Mouse (Mus musculus) heart, embryonic 10.5 days (tissue): Measurements from ENCODE around the gene Lmnb2. TPM values are rescaled to one million over a fixed set of nuclear protein-coding genes. Genes with fewer than 3 reads are reported as not detected.

Source experiments
- DNase-seq: peaks from one replicate; pipeline ENCODE4 v3.0.0-alpha.2; 2017; ENCODE audit warnings: low spot score
- H3K27ac ChIP-seq: fragments of 300-500 bp; sonication (generic); 2 replicates; pipeline ENCODE4 v1.5.1; 2016; ENCODE audit warnings: mild to moderate bottlenecking
- H3K27me3 ChIP-seq: fragments of 300-500 bp; sonication (generic); 2 replicates; pipeline ENCODE4 v1.6.1; 2016; ENCODE audit warnings: mild to moderate bottlenecking; ENCODE audit not compliant: poor library complexity, insufficient read depth, severe bottlenecking
- H3K36me3 ChIP-seq: fragments of 300-500 bp; sonication (generic); 2 replicates; pipeline ENCODE4 v1.6.1; 2016; ENCODE audit warnings: mild to moderate bottlenecking, moderate library complexity
- H3K4me1 ChIP-seq: fragments of 300-500 bp; sonication (generic); 2 replicates; pipeline ENCODE4 v1.6.1; 2016; ENCODE audit warnings: mild to moderate bottlenecking
- H3K4me3 ChIP-seq: fragments of 300-500 bp; sonication (generic); 2 replicates; pipeline ENCODE4 v1.5.1; 2016; ENCODE audit warnings: mild to moderate bottlenecking, moderate library complexity
- H3K9me3 ChIP-seq: fragments of 300-500 bp; sonication (generic); 2 replicates; pipeline ENCODE4 v1.6.1; 2016; ENCODE audit warnings: mild to moderate bottlenecking, moderate library complexity
- WGBS: fragments of 180-500 bp; shearing (Covaris S2); methylation state at CpG from one replicate; pipeline ENCODE4 v1.1.7; 2016; 5-methylcytosine and 5-hydroxymethylcytosine counted together
- polyA plus RNA-seq: library from polyadenylated mRNA; unstranded; fragments of >200 nt; fragmentation: Nextera tagmentation; extraction: Ambion mirVana; gene quantifications from 2 replicates; pipeline ENCODE4 v1.2.1, GENCODE M21; 2016

Gene Lmnb2
- polyA plus RNA-seq, 1 experiment from 2014 or later = 47.3 TPM

DNA sequence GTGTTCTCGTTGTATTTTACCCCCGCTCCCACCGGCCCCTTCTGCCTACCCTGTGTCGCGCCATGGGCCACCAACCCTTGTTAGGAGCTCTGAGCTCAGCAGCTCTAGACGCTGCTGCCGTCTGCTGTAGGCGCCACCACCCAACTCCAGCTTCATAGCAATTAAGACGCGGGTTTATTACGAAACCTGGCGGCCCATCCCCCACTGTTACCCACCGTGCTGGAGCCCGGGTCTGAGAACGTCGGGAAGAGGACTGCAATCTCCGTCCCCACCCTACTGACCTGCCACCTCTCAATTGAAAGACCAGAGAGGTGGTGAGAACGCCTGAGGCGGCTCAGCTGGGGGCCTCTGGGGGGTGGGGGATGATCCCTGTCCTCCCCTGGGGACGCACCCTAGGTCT lies 14.2 kb upstream of the Lmnb2 start:
- H3K4me3 ChIP-seq = peak overlapping the region; percentile 74
- H3K27ac ChIP-seq = peak overlapping the region; percentile 84
- H3K9me3 ChIP-seq = no peaks in the 10 kb centered on the region
- H3K27me3 ChIP-seq = peaks cover 66% of the 10 kb centered on the region
- WGBS = under 1% methylated on average over 20 of the region's 20 CpGs
- H3K4me1 ChIP-seq = peaks cover 82% of the 10 kb centered on the region
- no peaks in the 10 kb centered on the region for H3K36me3 ChIP-seq
- DNase-seq = no peak

GRCm38 (mm10) chr10:80931695-80932094 lies 13.7 kb upstream of the Lmnb2 start:
- Histone ChIP-seq H3K27me3 (peaks cover 61% of the 10 kb centered on the region), H3K27ac (peak overlapping the region; percentile 84), H3K4me1 (peaks cover 81% of the 10 kb centered on the region), H3K9me3 (no peaks in the 10 kb centered on the region), H3K4me3 (peak overlapping the region; percentile 74), H3K36me3 (no peaks in the 10 kb centered on the region)
- DNase-seq = no peak
- 3% methylated on average over 26 of the region's 26 CpGs for WGBS

DNA sequence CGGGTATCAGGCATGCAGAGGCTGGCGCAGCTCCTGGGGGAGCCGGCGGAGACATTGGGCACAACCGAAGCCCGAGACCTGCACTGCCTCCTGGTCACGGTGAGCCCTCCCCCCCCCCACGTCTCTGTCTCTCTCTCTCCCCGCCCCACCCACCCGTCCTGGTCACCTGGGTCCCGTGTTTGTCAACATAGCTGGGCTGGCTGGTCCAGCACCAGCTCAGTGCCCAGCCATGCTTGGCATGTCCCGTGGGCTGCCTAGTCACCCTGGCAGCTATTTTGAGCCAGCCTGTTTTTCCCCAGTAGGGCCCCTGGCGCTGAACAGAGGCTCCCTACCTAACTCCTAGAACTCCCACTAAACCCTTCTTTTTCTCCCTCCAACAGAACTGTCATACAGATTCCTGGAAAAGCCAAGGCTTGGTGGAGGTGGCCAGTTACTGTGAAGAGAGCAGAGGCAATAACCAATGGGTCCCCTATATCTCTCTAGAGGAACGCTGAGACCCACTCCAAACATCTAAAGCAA lies 13.2 kb upstream of the Lmnb2 start:
- Histone ChIP-seq H3K4me1 (peaks cover 76% of the 10 kb centered on the region), H3K9me3 (no peaks in the 10 kb centered on the region), H3K4me3 (peak overlapping the region; percentile 74), H3K27ac (peak overlapping the region; percentile 84), H3K36me3 (no peaks in the 10 kb centered on the region), H3K27me3 (peaks cover 56% of the 10 kb centered on the region)
- 4% methylated on average over 13 of the region's 14 CpGs for WGBS
- DNase-seq = no peak

- Histone ChIP-seq H3K36me3 (no peaks in the 10 kb centered on the region), H3K27me3 (peaks cover 50% of the 10 kb centered on the region), H3K9me3 (no peaks in the 10 kb centered on the region), H3K4me1 (peaks cover 69% of the 10 kb centered on the region), H3K27ac (peak overlapping the region; percentile 84), H3K4me3 (peak overlapping the region; percentile 74)
- 1% methylated on average over 45 of the region's 45 CpGs for WGBS
- no peak for DNase-seq
Observed at GRCm38 (mm10) chr10:80930361-80931152, 12.5 kb upstream of the Lmnb2 start.

DNA sequence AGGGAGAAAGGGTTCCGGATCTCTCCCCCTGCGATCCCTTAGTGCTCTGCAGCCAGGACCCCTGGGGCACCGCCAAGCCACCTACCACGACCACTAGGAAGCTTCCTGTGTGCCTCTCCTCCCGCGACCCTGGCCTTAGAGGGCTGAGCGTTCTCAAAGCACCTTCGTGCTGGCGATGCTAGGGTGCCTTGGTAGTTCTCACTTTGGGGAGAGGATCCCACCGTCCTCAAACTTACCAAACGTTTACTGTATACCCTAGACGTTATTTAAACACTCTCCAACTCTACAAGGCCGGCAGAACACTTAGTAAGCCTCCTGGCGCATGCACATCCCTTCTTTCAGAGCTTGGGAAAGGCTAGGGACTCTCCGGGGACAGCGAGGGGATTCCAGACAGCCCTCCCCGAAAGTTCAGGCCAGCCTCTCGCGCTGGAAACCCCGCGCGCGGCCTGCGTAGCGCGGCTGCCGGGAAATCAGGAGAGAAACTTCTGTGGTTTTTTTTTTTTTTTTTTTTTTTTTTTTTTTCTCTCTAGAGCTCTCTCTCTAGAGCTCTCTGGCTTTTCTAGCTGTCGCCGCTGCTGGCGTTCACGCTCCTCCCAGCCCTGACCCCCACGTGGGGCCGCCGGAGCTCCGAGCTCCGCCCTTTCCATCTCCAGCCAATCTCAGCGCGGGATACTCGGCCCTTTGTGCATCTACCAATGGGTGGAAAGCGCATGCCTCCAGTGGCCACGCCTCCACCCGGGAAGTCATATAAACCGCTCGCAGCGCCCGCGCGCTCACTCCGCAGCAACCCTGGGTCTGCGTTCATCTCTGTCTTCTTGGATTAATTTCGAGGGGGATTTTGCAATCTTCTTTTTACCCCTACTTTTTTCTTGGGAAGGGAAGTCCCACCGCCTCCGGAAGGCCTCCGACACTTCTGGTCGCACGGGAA lies 11.5 kb upstream of the Lmnb2 start, which contains the start of gene Gadd45b:
TSS of gene Gadd45b (plus strand) at position 775 of the 928 bp plus-strand sequence.
- H3K27me3 ChIP-seq = peaks cover 42% of the 10 kb centered on the region
- H3K27ac ChIP-seq = peak within 1 kb of the TSS; percentile 92
- peak within 1 kb of the TSS; percentile 74 for H3K4me3 ChIP-seq
- no peaks in the 10 kb centered on the region for H3K36me3 ChIP-seq
- DNase-seq = peak; percentile 99
- H3K9me3 ChIP-seq = no peaks in the 10 kb centered on the region
- peaks cover 62% of the 10 kb centered on the region for H3K4me1 ChIP-seq
- under 1% methylated on average over 56 of the region's 56 CpGs for WGBS

DNA sequence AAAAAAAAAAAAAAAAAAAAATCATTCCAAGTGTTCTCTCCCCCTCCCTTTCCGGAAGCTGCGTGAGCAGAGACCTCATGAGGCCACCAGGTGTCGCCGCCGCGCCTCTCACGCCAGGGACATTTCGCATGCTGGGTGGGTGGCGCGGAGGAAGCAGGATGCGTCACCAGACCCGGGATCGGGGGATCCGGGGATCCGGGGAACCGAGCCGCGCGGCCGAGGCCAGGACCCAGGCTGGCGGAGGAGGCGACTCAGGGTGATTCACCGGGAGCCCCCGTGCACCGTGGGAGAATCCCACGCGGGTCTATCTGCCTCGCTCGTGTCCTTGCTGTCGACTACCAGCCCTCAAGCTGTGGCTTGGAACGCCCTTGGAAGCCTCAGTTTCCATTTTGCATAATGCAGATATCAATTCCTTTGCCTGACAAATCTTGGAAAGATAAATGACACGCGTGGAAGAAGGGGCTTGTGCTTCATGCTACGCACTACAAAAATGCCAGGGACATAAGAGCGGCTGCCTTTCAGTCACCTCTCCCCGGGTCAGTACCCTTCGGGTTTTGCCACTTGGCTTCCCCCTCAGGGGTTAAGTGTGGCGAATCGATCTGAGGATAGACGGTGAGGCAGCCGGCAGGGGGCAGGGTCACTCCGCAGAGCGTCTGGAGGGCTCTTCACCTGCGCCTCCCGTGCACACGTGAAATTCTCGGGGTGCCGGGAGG lies 10.7 kb upstream of the Lmnb2 start:
- WGBS = under 1% methylated on average over 48 of the region's 48 CpGs

GRCm38 (mm10) chr10:80925472-80925871 lies 7.4 kb upstream of the Lmnb2 start:
- Histone ChIP-seq H3K27ac (no peak overlapping the region), H3K4me3 (no peak overlapping the region), H3K27me3 (peaks cover 2% of the 10 kb centered on the region; the same call in 1 of the 2 replicates), H3K36me3 (no peaks in the 10 kb centered on the region), H3K9me3 (no peaks in the 10 kb centered on the region), H3K4me1 (peaks cover 34% of the 10 kb centered on the region)
- DNase-seq = no peak
- WGBS = 41% methylated on average over 3 of the region's 3 CpGs

More for the DNA sequence above, 10.7 kb upstream of the Lmnb2 start:
- DNase-seq = peak; percentile 95
- peak overlapping the region; percentile 92 for H3K27ac ChIP-seq
- no peaks in the 10 kb centered on the region for H3K36me3 ChIP-seq
- peaks cover 55% of the 10 kb centered on the region for H3K4me1 ChIP-seq
- H3K4me3 ChIP-seq = peak overlapping the region; percentile 74
- H3K27me3 ChIP-seq = peaks cover 34% of the 10 kb centered on the region
- H3K9me3 ChIP-seq = no peaks in the 10 kb centered on the region

DNA sequence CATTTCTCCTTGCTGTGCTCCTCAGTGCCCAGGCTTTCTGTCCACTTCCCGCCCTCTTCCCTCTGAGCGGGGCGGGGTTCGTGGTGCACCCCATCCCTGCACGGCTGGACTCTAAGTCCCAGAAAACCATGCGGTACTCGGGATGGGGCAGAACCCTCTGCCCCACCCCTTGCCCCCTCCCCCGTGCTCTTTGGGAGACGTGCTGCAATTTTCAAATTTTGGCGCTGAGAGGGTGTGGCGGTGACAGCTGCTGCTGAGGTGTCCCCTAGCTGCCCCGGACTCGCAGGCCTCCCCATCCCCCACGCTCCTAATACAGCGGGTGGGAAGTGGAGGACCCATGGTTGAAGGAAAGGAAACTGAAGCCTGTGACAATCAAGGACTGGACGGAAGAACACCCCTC lies 3.9 kb upstream of the Lmnb2 start:
- Histone ChIP-seq H3K9me3 (no peaks in the 10 kb centered on the region), H3K36me3 (no peaks in the 10 kb centered on the region), H3K4me1 (peaks cover 26% of the 10 kb centered on the region), H3K4me3 (peak overlapping the region; percentile 55), H3K27me3 (no peaks in the 10 kb centered on the region), H3K27ac (peak overlapping the region; percentile 81)
- 4% methylated on average over 16 of the region's 16 CpGs for WGBS
- no peak for DNase-seq

- Histone ChIP-seq H3K36me3 (peaks cover 35% of the 10 kb centered on the region), H3K27me3 (no peaks in the 10 kb centered on the region), H3K4me3 (peak overlapping the region; percentile 97), H3K9me3 (no peaks in the 10 kb centered on the region), H3K27ac (peak overlapping the region; percentile 93), H3K4me1 (peaks cover 54% of the 10 kb centered on the region)
- WGBS = 2% methylated on average over 15 of the region's 15 CpGs
- no peak for DNase-seq
Observed at GRCm38 (mm10) chr10:80917336-80917778, 688 bp downstream of the Lmnb2 start.

- Histone ChIP-seq H3K27ac (no peak overlapping the region), H3K4me1 (peaks cover 44% of the 10 kb centered on the region), H3K9me3 (no peaks in the 10 kb centered on the region), H3K36me3 (peaks cover 50% of the 10 kb centered on the region), H3K4me3 (no peak overlapping the region), H3K27me3 (no peaks in the 10 kb centered on the region)
- 80% methylated on average over 4 of the region's 4 CpGs for WGBS
- no peak for DNase-seq
Observed at GRCm38 (mm10) chr10:80915736-80916135, 2.3 kb downstream of the Lmnb2 start.

GRCm38 (mm10) chr10:80915260-80915659 lies 2.8 kb downstream of the Lmnb2 start:
- H3K27me3 ChIP-seq = no peaks in the 10 kb centered on the region
- H3K27ac ChIP-seq = no peak overlapping the region
- peaks cover 55% of the 10 kb centered on the region for H3K36me3 ChIP-seq
- 69% methylated on average over 2 of the region's 2 CpGs for WGBS
- DNase-seq = no peak
- no peaks in the 10 kb centered on the region for H3K9me3 ChIP-seq
- H3K4me3 ChIP-seq = no peak overlapping the region
- H3K4me1 ChIP-seq = peaks cover 44% of the 10 kb centered on the region

DNA sequence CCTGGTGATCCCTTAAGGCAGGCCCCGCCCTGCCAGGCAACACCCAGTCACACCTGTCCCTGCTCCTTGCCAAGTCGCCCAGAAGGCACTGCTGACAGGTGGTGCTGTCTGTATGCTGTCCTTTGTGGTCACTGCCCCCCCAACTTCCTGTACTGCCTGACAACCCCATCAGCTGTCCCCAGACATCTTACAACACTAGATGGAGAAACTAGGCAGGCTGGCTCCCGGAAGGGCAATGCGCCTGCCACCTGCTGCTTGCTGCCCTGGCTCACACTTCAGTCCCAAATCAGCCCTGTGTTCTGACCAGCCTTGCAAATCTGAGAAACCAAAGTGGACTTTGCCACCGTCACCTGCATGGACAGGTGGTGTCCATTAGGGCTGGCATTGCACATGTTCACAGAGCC lies 3.8 kb downstream of the Lmnb2 start:
- no peak for DNase-seq
- H3K4me1 ChIP-seq = peaks cover 44% of the 10 kb centered on the region
- H3K9me3 ChIP-seq = no peaks in the 10 kb centered on the region
- H3K36me3 ChIP-seq = peaks cover 65% of the 10 kb centered on the region
- H3K27ac ChIP-seq = peak overlapping the region; percentile 32; the same call in 1 of the 2 replicates
- whole genome bisulfite sequencing = 88% methylated on average over 5 of the region's 5 CpGs
- H3K27me3 ChIP-seq = no peaks in the 10 kb centered on the region
- H3K4me3 ChIP-seq = no peak overlapping the region
